Mouse (Mus musculus): ENCODE results near the gene Magi2.
"Not testable (repeated sequence)": the region's sequence is repeated elsewhere in the genome, so short reads cannot be mapped to it uniquely, and the experiment has no call there.

- not testable (repeated sequence) for TF ChIP-seq MAX (IDR thresholded peaks at IDR 0.05); CTCF (IDR thresholded peaks at IDR 0.05; ENCODE audit: control insufficient read depth, insufficient read depth, insufficient read length); MYOG (IDR thresholded peaks at IDR 0.05; ENCODE audit: control insufficient read depth, extremely low read depth, insufficient read length); MYOD1 (IDR thresholded peaks at IDR 0.05; ENCODE audit: control insufficient read depth, insufficient read length, low read depth)
Measured at GRCm38 (mm10) chr5:20723226-20723625, 1496.4 kb downstream of the Magi2 start.

All from C2C12 (cell line).